Mouse (Mus musculus): ENCODE results near the gene Gm9857.

DNA sequence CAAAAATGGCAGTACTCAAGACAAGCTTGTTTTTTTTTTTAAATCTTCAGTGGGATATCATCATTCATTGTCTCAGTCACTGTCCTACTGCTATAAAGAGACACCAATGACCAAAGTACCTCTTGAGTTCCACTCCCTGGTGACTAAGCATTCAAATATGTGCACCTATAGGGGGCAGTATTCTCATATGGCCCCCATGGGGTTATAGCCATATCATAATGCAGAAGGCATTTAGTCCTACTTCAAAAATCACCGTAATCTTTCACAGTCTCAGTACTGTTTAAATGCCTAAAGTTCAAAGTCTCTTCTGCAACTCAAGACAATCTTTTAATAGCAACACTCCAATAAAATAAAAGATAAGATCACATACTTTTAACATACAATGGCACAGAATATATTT, 21.4 kb downstream of the Gm9857 start:
- TF ChIP-seq CTCF (conservative IDR thresholded peaks at IDR 0.05; ENCODE audit: low read length) (no peak; the same call in 1 of the 2 replicates), POU5F1 (IDR thresholded peaks at IDR 0.05; ENCODE audit: borderline replicate concordance, low read length) (no peak)
